Mouse (Mus musculus) thymus, postnatal 25 days (tissue): ENCODE measurements around the gene Fam89b.
"Not testable (repeated sequence)": the region's sequence is repeated elsewhere in the genome, so short reads cannot be mapped to it uniquely, and the experiment has no call there.

Source experiments
- DNase-seq: peaks from one replicate; pipeline ENCODE4 v3.0.0; 2022

The Fam89b gene

GRCm38 (mm10) chr19:5710068-5710467 lies 19.4 kb downstream of the Fam89b start:
- no peak for DNase-seq

GRCm38 (mm10) chr19:5704801-5705571 lies 24.5 kb downstream of the Fam89b start:
- DNase-seq: peak; percentile 57

- peak; percentile 19 for DNase-seq
These were observed 25.2 kb downstream of the Fam89b start, which contains the start of gene Kcnk7 for GRCm38 (mm10) chr19:5704163-5704800. Kcnk7 (plus strand) TSS chr19:5704367.

- DNase-seq: no peak
These were observed 33.5 kb downstream of the Fam89b start for GRCm38 (mm10) chr19:5695849-5696462.

- no peak for DNase-seq
These were observed 35.7 kb downstream of the Fam89b start for GRCm38 (mm10) chr19:5693801-5694200.

GRCm38 (mm10) chr19:5692913-5693396 lies 36.5 kb downstream of the Fam89b start:
- no peak for DNase-seq

- DNase-seq: no peak
These were observed 37.2 kb downstream of the Fam89b start for GRCm38 (mm10) chr19:5692086-5692912.

- no peak for DNase-seq
These were observed 37.9 kb downstream of the Fam89b start for GRCm38 (mm10) chr19:5691601-5692000.

- no peak for DNase-seq
These were observed 39.1 kb downstream of the Fam89b start for GRCm38 (mm10) chr19:5690343-5690735.

- peak; percentile 91 for DNase-seq
These were observed 39.7 kb downstream of the Fam89b start for GRCm38 (mm10) chr19:5689565-5690342.

GRCm38 (mm10) chr19:5689088-5689428 lies 40.4 kb downstream of the Fam89b start:
- no peak for DNase-seq

GRCm38 (mm10) chr19:5688200-5689087 lies 41.0 kb downstream of the Fam89b start, which contains the start of the genes Map3k11 and Pcnx3:
Map3k11 (plus strand) TSS chr19:5688742.
Pcnx3 (minus strand) TSS chr19:5688908.
- DNase-seq: peak; percentile 97

- no peak for DNase-seq
These were observed 41.7 kb downstream of the Fam89b start for GRCm38 (mm10) chr19:5687738-5688137.

- DNase-seq: not testable (repeated sequence)
These were observed 42.5 kb downstream of the Fam89b start for GRCm38 (mm10) chr19:5686954-5687353.

GRCm38 (mm10) chr19:5686437-5686836 lies 43.0 kb downstream of the Fam89b start:
- DNase-seq: no peak

GRCm38 (mm10) chr19:5685861-5686260 lies 43.6 kb downstream of the Fam89b start:
- no peak for DNase-seq

- DNase-seq: no peak
These were observed 44.0 kb downstream of the Fam89b start for GRCm38 (mm10) chr19:5685431-5685830.

- DNase-seq: no peak
These were observed 44.5 kb downstream of the Fam89b start for GRCm38 (mm10) chr19:5684985-5685384.

GRCm38 (mm10) chr19:5684236-5684635 lies 45.2 kb downstream of the Fam89b start:
- no peak for DNase-seq

GRCm38 (mm10) chr19:5680432-5680831 lies 49.0 kb downstream of the Fam89b start:
- no peak for DNase-seq
